Mouse (Mus musculus) C2C12 (cell line): ENCODE measurements around the gene Mff. TPM values are rescaled to one million over a fixed set of nuclear protein-coding genes. Genes with fewer than 3 reads are reported as not detected.

ENCODE experiments used
- H3K27me3 ChIP-seq: one replicate; pipeline ENCODE4 v1.6.1; 2011; ENCODE audit not compliant: control insufficient read depth, insufficient read depth, insufficient read length
- H3K36me3 ChIP-seq: one replicate; pipeline ENCODE4 v1.6.1; 2011; ENCODE audit not compliant: control insufficient read depth, insufficient read depth
- H3K4me3 ChIP-seq: one replicate; pipeline ENCODE4 v1.5.1; 2011; ENCODE audit warnings: mild to moderate bottlenecking, control low read depth; ENCODE audit not compliant: poor library complexity, insufficient read depth, severe bottlenecking
- H3K79me2 ChIP-seq: one replicate; pipeline ENCODE4 v1.6.1; 2011; ENCODE audit not compliant: control insufficient read depth, insufficient read depth
- H3K79me3 ChIP-seq: one replicate; pipeline ENCODE4 v1.6.1; 2011; ENCODE audit warnings: low read depth, control low read depth
- H3ac ChIP-seq: one replicate; pipeline ENCODE3; 2011; ENCODE audit warnings: low read depth; ENCODE audit not compliant: control insufficient read depth, insufficient read length
- CEBPB ChIP-seq: IDR thresholded peaks from one replicate; pipeline ENCODE4 v1.6.1; 2011; ENCODE audit warnings: low read depth, mild to moderate bottlenecking, control low read depth, moderate library complexity
- CTCF ChIP-seq: IDR thresholded peaks from one replicate; pipeline ENCODE4 v1.5.1; 2011; ENCODE audit not compliant: control insufficient read depth, insufficient read depth, insufficient read length
- FOSL1 ChIP-seq: IDR thresholded peaks from one replicate; pipeline ENCODE4 v1.8.0; 2011; ENCODE audit warnings: mild to moderate bottlenecking, low read length; ENCODE audit not compliant: poor library complexity, insufficient read depth, severe bottlenecking
- MAX ChIP-seq: IDR thresholded peaks from one replicate; pipeline ENCODE4 v1.6.1; 2011; ENCODE audit warnings: mild to moderate bottlenecking, control low read depth
- MYOD1 ChIP-seq: IDR thresholded peaks from one replicate; pipeline ENCODE4 v1.6.1; 2011; ENCODE audit warnings: low read depth; ENCODE audit not compliant: control insufficient read depth, insufficient read length
- MYOG ChIP-seq: IDR thresholded peaks from one replicate; pipeline ENCODE4 v1.6.1; 2011; ENCODE audit not compliant: control insufficient read depth, insufficient read length; ENCODE audit errors: extremely low read depth
- USF1 ChIP-seq: IDR thresholded peaks from one replicate; pipeline ENCODE4 v1.6.1; 2011; ENCODE audit warnings: low read depth, mild to moderate bottlenecking, control low read depth, moderate library complexity
- polyA plus RNA-seq: library from polyadenylated mRNA; unstranded; fragments of >200 nt; fragmentation: generic; extraction: Trizol; gene quantifications from one replicate; pipeline ENCODE4 v1.2.1, GENCODE M21; 2012; ENCODE audit warnings: missing spikeins

Mff gene
- polyA plus RNA-seq, 1 experiment = 80.6 TPM

DNA sequence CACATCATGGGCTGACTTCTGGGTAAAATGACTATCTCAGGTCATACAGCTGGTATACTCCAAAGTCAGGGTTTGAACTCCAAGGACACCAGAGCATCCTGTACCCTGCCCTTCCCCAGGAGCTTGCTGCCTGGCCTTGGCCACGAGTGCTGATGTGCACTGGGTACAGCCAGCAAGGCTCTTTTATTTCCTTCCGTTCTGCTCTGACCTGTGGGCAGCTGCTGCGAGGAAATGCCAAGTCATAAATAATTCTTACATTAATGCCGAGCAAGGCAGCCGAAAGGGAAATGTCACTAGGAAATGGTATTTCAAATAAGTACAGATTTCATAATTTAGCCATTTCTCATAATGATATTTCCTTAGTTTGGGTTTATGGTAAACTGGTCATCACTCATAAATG lies 73.6 kb downstream of the Mff start:
- no peaks in the 10 kb centered on the region for H3K36me3 ChIP-seq
- H3K79me2 ChIP-seq = no peaks in the 10 kb centered on the region
- TF ChIP-seq CEBPB = no peak
- TF ChIP-seq MYOG = no peak
- TF ChIP-seq MAX = no peak
- TF ChIP-seq USF1 = no peak
- no peak for TF ChIP-seq FOSL1
- no peak for TF ChIP-seq CTCF
- TF ChIP-seq MYOD1 = no peak
- no peaks in the 10 kb centered on the region for H3K79me3 ChIP-seq
- H3K4me3 ChIP-seq = no peak overlapping the region
- H3K27me3 ChIP-seq = no peaks in the 10 kb centered on the region
- H3ac ChIP-seq = no peak overlapping the region

DNA sequence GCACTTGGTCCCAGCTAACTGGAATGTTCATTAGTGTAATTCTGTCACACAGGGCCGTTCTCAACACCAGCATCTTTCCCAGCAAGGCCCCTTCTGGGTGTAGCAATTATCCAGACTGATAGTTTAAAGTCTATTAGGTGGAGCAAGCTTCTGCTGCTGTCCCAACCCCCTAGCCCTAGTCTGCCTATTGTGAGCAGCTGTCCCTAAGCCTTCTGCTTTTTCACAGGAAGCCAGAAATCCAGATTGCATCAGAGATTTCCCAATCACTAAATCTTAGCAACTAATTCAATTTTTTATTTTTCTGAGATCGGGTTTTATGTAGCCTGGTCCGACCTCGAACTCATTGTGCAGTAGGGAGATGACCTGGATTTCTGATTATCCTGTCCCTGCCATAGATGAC lies 74.2 kb downstream of the Mff start:
- Histone ChIP-seq H3K79me3 (no peaks in the 10 kb centered on the region), H3ac (no peak overlapping the region), H3K4me3 (no peak overlapping the region), H3K79me2 (no peaks in the 10 kb centered on the region), H3K36me3 (no peaks in the 10 kb centered on the region), H3K27me3 (no peaks in the 10 kb centered on the region)
- TF ChIP-seq CTCF = no peak

DNA sequence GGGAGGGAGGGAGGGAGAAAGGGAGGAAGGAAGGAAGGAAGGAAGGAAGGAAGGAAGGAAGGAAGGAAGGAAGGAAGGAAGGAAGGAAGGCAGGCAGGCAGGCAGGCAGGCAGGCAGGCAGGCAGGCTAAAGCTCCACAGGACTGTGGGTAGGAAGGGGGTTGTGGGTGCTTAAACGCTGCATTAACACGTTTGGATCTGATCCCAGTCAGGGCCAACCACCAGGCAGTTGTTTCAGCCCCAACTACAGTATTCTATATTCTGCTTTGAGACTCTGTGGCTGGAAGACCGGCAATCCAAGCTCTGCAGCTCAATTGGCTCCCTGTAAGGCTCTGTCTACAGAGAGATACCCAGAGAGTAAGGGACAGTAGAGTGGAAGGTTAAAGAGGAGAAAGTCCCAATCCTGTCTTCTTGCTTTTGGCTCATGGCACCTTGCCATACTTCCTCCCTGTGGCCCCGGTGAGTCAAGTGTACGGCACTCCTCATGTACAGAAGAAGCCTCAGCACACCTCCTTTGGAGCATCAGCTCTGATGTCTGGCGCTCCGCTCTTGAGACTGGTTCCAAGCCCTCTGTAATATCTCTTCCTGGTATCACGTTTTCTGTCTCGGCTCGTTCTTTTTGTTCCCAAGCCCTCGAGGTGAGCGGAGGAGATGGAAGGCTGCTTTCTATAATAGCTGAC lies 76.6 kb downstream of the Mff start:
- Histone ChIP-seq H3K4me3 (no peak overlapping the region), H3K36me3 (no peaks in the 10 kb centered on the region), H3ac (no peak overlapping the region), H3K27me3 (no peaks in the 10 kb centered on the region), H3K79me3 (no peaks in the 10 kb centered on the region), H3K79me2 (no peaks in the 10 kb centered on the region)
- TF ChIP-seq MYOD1 (no peak), MAX (no peak), CEBPB (no peak), USF1 (no peak), MYOG (no peak), CTCF (no peak), FOSL1 (no peak)

Other genes with a start within 250 kb of the Mff start
- 0.02 TPM for gene Col4a4, start 138.0 kb upstream of the Mff start, polyA plus RNA-seq
- gene Col4a3, start 138.0 kb upstream of the Mff start, polyA plus RNA-seq = 0.01 TPM
- not detected for gene Tm4sf20, start 43.6 kb downstream of the Mff start, polyA plus RNA-seq
- gene Gm47791, start 46.4 kb downstream of the Mff start, polyA plus RNA-seq = not detected
- 26.9 TPM for gene Agfg1, start 114.6 kb downstream of the Mff start, polyA plus RNA-seq
- gene A030005L19Rik, start 188.4 kb downstream of the Mff start, polyA plus RNA-seq = 0.12 TPM
- gene A030014E15Rik, start 200.0 kb downstream of the Mff start, polyA plus RNA-seq = not detected
- not detected for gene Gm6217, start 206.5 kb downstream of the Mff start, polyA plus RNA-seq
- not detected for gene A030003K21Rik, start 218.5 kb downstream of the Mff start, polyA plus RNA-seq
- not detected for gene Gm7544, start 231.1 kb downstream of the Mff start, polyA plus RNA-seq
- not detected for gene Gm47955, start 235.4 kb downstream of the Mff start, polyA plus RNA-seq